Mouse (Mus musculus) MEL (cell line): ENCODE measurements around the gene Aspa. TPM values are rescaled to one million over a fixed set of nuclear protein-coding genes. Genes with fewer than 3 reads are reported as not detected.

Experiments
- DNase-seq: peaks from one replicate; pipeline ENCODE4 v3.0.0; 2011; ENCODE audit warnings: low read depth, low spot score
- H3K27ac ChIP-seq: 2 replicates; pipeline ENCODE4 v1.5.1; 2012; ENCODE audit warnings: low read depth, mild to moderate bottlenecking, control low read depth, low read length, moderate library complexity; ENCODE audit not compliant: control insufficient read depth
- H3K27me3 ChIP-seq, 2 experiments: fragments of 150-350 bp in 1 of 2; sonication (generic) in 1 of 2; 2 replicates each; pipeline ENCODE4 v1.6.1; 2012; ENCODE audit warnings: low read length in 2 of 2, mild to moderate bottlenecking in 2 of 2, improper control_type of control experiment in 1 of 2, moderate library complexity in 1 of 2; ENCODE audit not compliant: insufficient read depth in 2 of 2, control insufficient read depth in 1 of 2
- H3K36me3 ChIP-seq, 2 experiments: 2 replicates each; pipeline ENCODE4 v1.6.1; 2012 to 2014; ENCODE audit warnings: low read length in 2 of 2, improper control_type of control experiment in 1 of 2, inconsistent platforms in 1 of 2, mild to moderate bottlenecking in 1 of 2; ENCODE audit not compliant: insufficient read depth in 2 of 2, control insufficient read depth in 1 of 2
- H3K4me1 ChIP-seq, 2 experiments: fragments of 150-350 bp in 1 of 2; sonication (generic) in 1 of 2; 2 replicates each; pipeline ENCODE4 v1.6.1; 2012; ENCODE audit warnings: low read length in 2 of 2, improper control_type of control experiment in 1 of 2, mild to moderate bottlenecking in 1 of 2; ENCODE audit not compliant: insufficient read depth in 2 of 2, control insufficient read depth in 1 of 2
- H3K4me3 ChIP-seq, 2 experiments: fragments of 150-350 bp in 1 of 2; sonication (generic) in 1 of 2; 2 replicates each; pipeline ENCODE4 v1.5.1; 2012; ENCODE audit warnings: low read depth in 2 of 2, low read length in 2 of 2, mild to moderate bottlenecking in 2 of 2, moderate library complexity in 2 of 2, control low read depth in 1 of 2, improper control_type of control experiment in 1 of 2; ENCODE audit not compliant: control insufficient read depth in 1 of 2, insufficient read depth in 1 of 2
- H3K79me2 ChIP-seq: 2 replicates; pipeline ENCODE4 v1.6.1; 2012; ENCODE audit warnings: mild to moderate bottlenecking, low read length, moderate library complexity; ENCODE audit not compliant: control insufficient read depth, poor library complexity, insufficient read depth
- H3K9ac ChIP-seq: 2 replicates; pipeline ENCODE4 v1.6.1; 2012; ENCODE audit warnings: low read depth, mild to moderate bottlenecking, control low read depth, low read length, moderate library complexity; ENCODE audit not compliant: control insufficient read depth, poor library complexity, severe bottlenecking
- H3K9me3 ChIP-seq: fragments of 150-350 bp; sonication (generic); replicated peaks from 2 replicates; pipeline ENCODE4 v1.6.1; 2012; ENCODE audit warnings: mild to moderate bottlenecking, low read length, improper control_type of control experiment, moderate library complexity; ENCODE audit not compliant: insufficient read depth
- BHLHE40 ChIP-seq: IDR thresholded peaks from 2 replicates; pipeline ENCODE4 v1.6.1; 2012; ENCODE audit warnings: low read depth, mild to moderate bottlenecking, inconsistent platforms, low read length, improper control_type of control experiment, borderline replicate concordance
- CHD1 ChIP-seq: IDR thresholded peaks from 2 replicates; pipeline ENCODE4 v1.6.1; 2012; ENCODE audit warnings: low read depth, mild to moderate bottlenecking, inconsistent platforms, low read length, improper control_type of control experiment
- CHD2 ChIP-seq: IDR thresholded peaks from 2 replicates; pipeline ENCODE4 v1.6.1; 2011; ENCODE audit warnings: low read length, improper control_type of control experiment
- ELF1 ChIP-seq: IDR thresholded peaks from 2 replicates; pipeline ENCODE4 v1.6.1; 2014; ENCODE audit warnings: low read depth, mild to moderate bottlenecking, inconsistent platforms, low read length, improper control_type of control experiment, moderate library complexity
- ETS1 ChIP-seq: IDR thresholded peaks from 2 replicates; pipeline ENCODE4 v1.6.1; 2012; ENCODE audit warnings: low read depth, mild to moderate bottlenecking, inconsistent platforms, low read length, improper control_type of control experiment, moderate library complexity
- HCFC1 ChIP-seq: IDR thresholded peaks from 2 replicates; pipeline ENCODE4 v1.6.1; 2012; ENCODE audit warnings: low read depth, mild to moderate bottlenecking, inconsistent platforms, low read length, improper control_type of control experiment, moderate library complexity
- JUND ChIP-seq: IDR thresholded peaks from 2 replicates; pipeline ENCODE4 v1.6.1; 2011; ENCODE audit warnings: low read depth, mild to moderate bottlenecking, improper control_type of control experiment, low read length
- MAFK ChIP-seq: IDR thresholded peaks from 2 replicates; pipeline ENCODE4 v1.6.1; 2011; ENCODE audit warnings: low read depth, mild to moderate bottlenecking, low read length, improper control_type of control experiment, borderline replicate concordance
- MEF2A ChIP-seq: IDR thresholded peaks from 2 replicates; pipeline ENCODE4 v1.6.1; 2014; ENCODE audit warnings: low read depth, mild to moderate bottlenecking, inconsistent platforms, low read length, improper control_type of control experiment; ENCODE audit not compliant: poor library complexity, insufficient replicate concordance, severe bottlenecking; ENCODE audit errors: extremely low read depth
- MYB ChIP-seq: IDR thresholded peaks from 2 replicates; pipeline ENCODE4 v1.6.1; 2011; ENCODE audit warnings: mild to moderate bottlenecking, low read depth, low read length, improper control_type of control experiment
- POLR2A ChIP-seq, 2 experiments: IDR thresholded peaks; 2 replicates each; pipeline ENCODE4 v1.6.1; 2011 to 2012; ENCODE audit warnings: low read length in 2 of 2, mild to moderate bottlenecking in 2 of 2, control low read depth in 1 of 2, improper control_type of control experiment in 1 of 2, low read depth in 1 of 2, moderate library complexity in 1 of 2; ENCODE audit not compliant: control insufficient read depth in 1 of 2, insufficient read depth in 1 of 2, poor library complexity in 1 of 2
- POLR2AphosphoS2 ChIP-seq: IDR thresholded peaks from 2 replicates; pipeline ENCODE4 v1.6.1; 2011; ENCODE audit warnings: low read length, improper control_type of control experiment
- POLR2AphosphoS5 ChIP-seq: IDR thresholded peaks from 2 replicates; pipeline ENCODE4 v1.6.1; 2012; ENCODE audit warnings: low read depth, borderline replicate concordance, mild to moderate bottlenecking, inconsistent platforms, low read length, moderate library complexity, mixed read lengths
- RCOR1 ChIP-seq: IDR thresholded peaks from 2 replicates; pipeline ENCODE4 v1.6.1; 2012; ENCODE audit warnings: low read depth, mild to moderate bottlenecking, inconsistent platforms, low read length, improper control_type of control experiment
- SIN3A ChIP-seq: IDR thresholded peaks from 2 replicates; pipeline ENCODE4 v1.6.1; 2012; ENCODE audit warnings: low read length, improper control_type of control experiment, inconsistent platforms
- TCF12 ChIP-seq: IDR thresholded peaks from 2 replicates; pipeline ENCODE4 v1.6.1; 2014; ENCODE audit warnings: low read depth, mild to moderate bottlenecking, inconsistent platforms, low read length, improper control_type of control experiment, moderate library complexity
- UBTF ChIP-seq: IDR thresholded peaks from 2 replicates; pipeline ENCODE4 v1.6.1; 2012; ENCODE audit warnings: low read depth, mild to moderate bottlenecking, inconsistent platforms, low read length, improper control_type of control experiment, moderate library complexity, borderline replicate concordance; ENCODE audit not compliant: insufficient read depth
- polyA plus RNA-seq, 2 experiments: library from polyadenylated mRNA; stranded (reverse) in 1 of 2; unstranded in 1 of 2; fragments of >175 nt in 1 of 2; fragments of >200 nt in 1 of 2; gene quantifications; 2 replicates each; pipeline versions ENCODE4 v1.2.1 to v1.2.4; 2012; ENCODE audit warnings: low replicate concordance in 2 of 2, low read depth in 1 of 2; ENCODE audit not compliant: insufficient read length in 2 of 2, insufficient read depth in 1 of 2, missing spikeins in 1 of 2
- total RNA-seq: library from RNA; depleted of rRNA; stranded (reverse); fragments of 300-350 nt; gene quantifications from 2 replicates; pipeline ENCODE4 v1.2.3, GENCODE M21; 2012

The Aspa gene
- total and polyA plus RNA-seq, 3 experiments = 0.28 to 1.3 TPM; not detected in 1

- H3K36me3 ChIP-seq = no peaks in the 10 kb centered on the region
- no peak for DNase-seq
- H3K4me1 ChIP-seq = no peaks in the 10 kb centered on the region
- H3K27ac ChIP-seq = no peak overlapping the region
- H3K4me3 ChIP-seq = no peak overlapping the region
- peaks cover 0 to 5% of the 10 kb centered on the region in 2 experiments; a peak in 1 of 4 replicates for H3K27me3 ChIP-seq
- H3K9me3 ChIP-seq = no peaks in the 10 kb centered on the region
- H3K9ac ChIP-seq = no peak overlapping the region
- no peaks in the 10 kb centered on the region for H3K79me2 ChIP-seq
- TF ChIP-seq MAFK (no peak), POLR2A (IDR thresholded peaks at IDR 0.05; ENCODE audit: control insufficient read depth in 1 of 2, insufficient read depth in 1 of 2, low read depth in 1 of 2, low read length in 2 of 2, poor library complexity in 1 of 2) (no peak), POLR2AphosphoS2 (no peak)
Measured at GRCm38 (mm10) chr11:73260457-73260856, 68.9 kb downstream of the Aspa start.

GRCm38 (mm10) chr11:73258664-73259063, 70.7 kb downstream of the Aspa start:
- no peaks in the 10 kb centered on the region for H3K36me3 ChIP-seq
- H3K9ac ChIP-seq = no peak overlapping the region
- no peak for TF ChIP-seq RCOR1
- no peak for TF ChIP-seq MYB
- no peak for TF ChIP-seq HCFC1
- TF ChIP-seq MEF2A = no peak
- no peak for TF ChIP-seq JUND
- no peak for TF ChIP-seq POLR2A (IDR thresholded peaks at IDR 0.05; ENCODE audit: control insufficient read depth in 1 of 2, insufficient read depth in 1 of 2, low read depth in 1 of 2, low read length in 2 of 2, poor library complexity in 1 of 2)
- no peak for TF ChIP-seq POLR2AphosphoS2
- no peak for TF ChIP-seq MAFK
- no peak for TF ChIP-seq ELF1
- TF ChIP-seq CHD2 = no peak
- no peak for TF ChIP-seq UBTF
- TF ChIP-seq BHLHE40 = no peak
- TF ChIP-seq CHD1 = no peak
- TF ChIP-seq POLR2AphosphoS5 = no peak
- no peak for TF ChIP-seq ETS1
- no peak for TF ChIP-seq SIN3A
- TF ChIP-seq TCF12 = no peak
- no peak overlapping the region for H3K4me3 ChIP-seq
- H3K27me3 ChIP-seq = peaks cover 0 to 8% of the 10 kb centered on the region in 2 experiments; a peak in 1 of 4 replicates
- H3K9me3 ChIP-seq = no peaks in the 10 kb centered on the region
- H3K79me2 ChIP-seq = no peaks in the 10 kb centered on the region
- H3K27ac ChIP-seq = no peak overlapping the region
- no peaks in the 10 kb centered on the region for H3K4me1 ChIP-seq
- no peak for DNase-seq
